Mouse (Mus musculus): ENCODE data around the gene Lrguk.

Gene Lrguk

GRCm38 (mm10) chr6:34149066-34149465, 119.8 kb downstream of the Lrguk start:
- no peak for DNase-seq

DNA sequence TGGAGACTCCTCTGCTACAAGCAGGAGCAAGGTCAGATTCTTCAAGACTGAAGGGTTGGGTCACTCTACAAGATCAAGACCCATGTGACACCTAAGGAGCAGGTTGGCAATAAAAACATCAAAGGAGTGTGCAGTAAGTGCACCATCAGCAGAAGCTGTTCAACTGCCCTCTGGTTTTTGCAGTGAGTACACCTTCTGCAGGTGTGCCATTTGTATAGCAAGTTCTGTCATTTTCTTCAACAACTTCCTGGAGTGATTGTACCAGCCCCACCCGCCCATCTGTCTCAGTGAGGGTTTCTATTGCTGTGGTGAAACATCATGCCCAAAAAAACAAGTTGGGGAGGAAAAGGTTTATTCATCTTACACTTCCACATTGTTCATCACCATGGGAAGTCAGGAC, 120.6 kb downstream of the Lrguk start:
- no peak for DNase-seq

GRCm38 (mm10) chr6:34153069-34154052, 124.1 kb downstream of the Lrguk start:
- DNase-seq, result peak in 1 of 2 experiments; percentile 57

- DNase-seq, result peak; percentile 64 to 69
These were observed 125.0 kb downstream of the Lrguk start for GRCm38 (mm10) chr6:34154202-34154601.

- peak; percentile 73 to 74 for DNase-seq
These were observed 126.0 kb downstream of the Lrguk start for GRCm38 (mm10) chr6:34155137-34155804.

- peak; percentile 47 to 64 for DNase-seq
These were observed 126.8 kb downstream of the Lrguk start for GRCm38 (mm10) chr6:34156057-34156456.

DNA sequence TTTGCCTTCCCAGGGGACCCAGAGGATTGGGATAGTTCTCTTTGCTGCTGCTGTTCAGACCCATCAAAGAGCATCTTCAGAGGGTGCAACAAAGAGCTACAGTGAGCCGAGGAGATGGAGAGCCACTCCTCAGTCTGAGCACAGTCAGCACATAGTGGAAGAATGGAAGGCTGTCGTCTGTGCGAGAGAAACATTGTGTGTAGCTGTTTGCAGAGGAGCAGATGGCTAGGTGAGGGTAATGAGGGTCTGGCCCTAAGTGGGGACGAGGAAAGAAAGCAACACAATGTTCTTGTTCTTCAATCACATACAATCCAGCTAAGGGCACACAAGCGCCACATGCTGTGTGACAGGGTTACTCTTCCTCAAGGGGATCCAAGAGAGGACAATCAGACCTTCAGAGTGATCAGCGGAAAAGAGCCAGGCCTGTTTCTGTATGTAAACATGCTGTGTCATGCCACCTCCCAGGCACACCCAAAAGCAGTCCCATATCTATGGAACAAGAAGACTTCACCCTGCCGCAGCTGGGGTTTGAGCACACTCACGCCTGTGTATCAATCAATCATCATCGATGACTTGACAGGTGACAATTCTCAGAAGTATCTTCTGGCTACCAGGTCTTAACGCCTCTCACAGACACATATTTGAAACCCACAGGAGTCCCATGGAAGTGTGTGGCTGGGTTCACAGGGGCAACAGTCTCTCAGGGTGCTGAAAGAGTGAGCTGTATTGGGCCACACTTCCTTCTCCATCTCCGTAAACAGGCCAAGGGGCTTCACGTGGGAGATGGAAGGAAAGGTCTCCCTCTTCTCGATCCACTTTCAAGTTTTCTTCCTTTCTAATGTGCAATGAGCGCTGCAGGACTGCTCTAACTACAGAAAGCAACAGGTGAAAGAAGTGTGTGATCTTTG, 127.8 kb downstream of the Lrguk start:
- no peak for DNase-seq

DNA sequence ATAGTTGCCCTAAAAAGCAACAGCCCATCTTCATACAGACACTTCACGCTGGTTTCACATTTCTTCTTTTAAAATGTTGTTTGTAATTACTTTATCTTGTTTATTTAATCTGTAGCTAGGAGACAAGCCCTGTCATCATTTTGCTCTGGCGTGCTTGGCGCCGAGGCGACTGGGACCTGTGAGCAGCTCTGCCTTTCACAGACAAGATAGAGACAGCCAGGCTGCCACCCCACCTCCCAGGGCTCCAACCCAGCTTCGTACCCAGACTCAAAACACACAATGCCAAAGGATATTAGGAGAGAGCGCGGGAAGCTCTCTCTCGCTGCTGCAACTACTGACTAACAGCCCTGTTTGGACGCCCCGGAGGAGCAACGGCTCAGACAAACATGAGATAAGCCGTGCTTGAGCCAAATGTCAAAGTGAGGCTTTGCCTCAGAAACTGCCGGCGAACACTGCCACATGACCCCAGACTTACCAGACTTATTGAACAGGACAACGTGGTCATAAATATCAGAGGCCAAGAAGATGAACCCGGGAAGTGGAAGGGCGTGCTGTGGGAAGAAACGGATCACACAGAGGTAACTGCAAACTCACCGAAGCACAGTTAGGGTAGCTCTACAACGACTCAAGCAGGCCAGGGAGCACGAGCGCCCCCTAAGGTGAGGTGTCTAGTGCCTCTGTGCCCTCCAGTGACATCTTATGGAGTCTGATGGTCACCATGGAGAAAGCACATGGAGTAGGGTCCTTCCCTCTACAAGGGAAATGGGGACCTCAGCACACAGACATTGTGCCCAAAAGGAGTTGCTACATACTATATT, 131.0 kb downstream of the Lrguk start:
- DNase-seq, result no peak

- DNase-seq, result no peak
These were observed 131.6 kb downstream of the Lrguk start for GRCm38 (mm10) chr6:34160816-34161310.

- peak; percentile 57 to 74 for DNase-seq
These were observed 132.3 kb downstream of the Lrguk start for GRCm38 (mm10) chr6:34161511-34161910.

- peak; percentile 54 to 67 for DNase-seq
These were observed 133.4 kb downstream of the Lrguk start for GRCm38 (mm10) chr6:34162607-34163006.

DNA sequence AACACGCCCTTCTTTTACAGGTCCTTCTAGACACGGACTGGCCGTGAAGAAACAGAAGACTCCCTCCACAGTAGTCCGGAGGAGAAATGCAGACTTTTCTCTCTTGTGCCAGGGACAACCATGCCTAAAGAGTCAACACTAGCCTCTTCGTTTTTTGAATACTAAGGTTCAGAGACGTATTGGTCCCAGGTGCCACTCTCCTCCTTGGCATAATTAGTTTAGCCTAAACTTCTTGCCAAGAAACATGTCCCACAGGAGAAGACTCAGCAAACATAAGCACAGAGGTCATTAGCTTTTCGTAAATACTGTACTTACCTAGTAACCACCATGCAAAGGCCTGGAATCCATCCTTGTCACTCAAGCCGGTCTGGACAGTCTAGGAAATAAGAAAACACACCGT, 133.8 kb downstream of the Lrguk start:
- no peak for DNase-seq

DNA sequence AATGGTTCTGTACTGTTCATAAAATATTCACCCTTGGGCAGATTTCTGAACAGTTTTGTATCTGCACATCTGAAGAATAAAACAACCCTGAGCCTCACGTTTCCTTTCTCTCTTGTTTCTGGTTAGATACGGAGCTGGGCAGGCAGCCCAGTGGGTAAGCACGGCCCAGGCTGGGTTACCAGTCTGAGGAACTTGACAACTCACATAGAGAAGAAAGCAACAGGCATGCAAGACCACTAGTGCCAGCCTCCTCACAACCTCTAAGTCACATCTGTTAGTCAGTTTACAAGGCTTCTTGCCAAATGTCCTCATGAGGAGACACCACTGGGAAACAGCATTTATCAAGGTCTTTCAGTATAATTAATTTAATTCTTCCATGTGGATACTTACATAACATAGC, 139.6 kb downstream of the Lrguk start:
- DNase-seq, result no peak

DNA sequence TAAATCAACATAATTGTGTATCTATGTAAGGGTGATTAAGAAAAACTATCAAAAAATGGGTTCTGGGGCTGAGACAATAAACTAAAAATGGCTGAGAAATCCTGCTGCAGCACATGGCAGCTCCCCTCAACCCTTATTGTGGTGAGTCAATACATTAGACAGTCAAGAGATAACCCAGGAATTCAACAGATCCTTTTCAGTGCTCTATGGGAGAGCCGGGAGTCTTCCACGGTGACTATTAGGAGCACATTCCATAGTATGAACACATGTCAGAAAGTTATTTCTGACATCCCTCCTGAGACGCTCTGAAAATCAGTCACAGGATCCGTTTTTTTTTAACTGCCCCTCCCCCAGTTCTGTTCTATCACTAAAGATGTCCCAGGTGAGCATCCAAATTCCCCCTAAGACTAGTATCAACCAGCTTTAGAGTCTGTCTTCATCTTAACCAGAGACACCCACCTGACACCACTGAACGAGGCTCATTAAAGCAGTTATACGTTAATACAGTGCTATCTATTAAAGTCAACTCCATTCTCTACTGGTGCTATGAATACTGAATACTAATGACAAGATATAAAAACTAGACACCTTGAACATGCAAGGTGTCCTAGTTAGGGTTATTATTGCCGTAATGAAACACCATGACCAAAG, 141.7 kb downstream of the Lrguk start:
- no peak for DNase-seq

DNA sequence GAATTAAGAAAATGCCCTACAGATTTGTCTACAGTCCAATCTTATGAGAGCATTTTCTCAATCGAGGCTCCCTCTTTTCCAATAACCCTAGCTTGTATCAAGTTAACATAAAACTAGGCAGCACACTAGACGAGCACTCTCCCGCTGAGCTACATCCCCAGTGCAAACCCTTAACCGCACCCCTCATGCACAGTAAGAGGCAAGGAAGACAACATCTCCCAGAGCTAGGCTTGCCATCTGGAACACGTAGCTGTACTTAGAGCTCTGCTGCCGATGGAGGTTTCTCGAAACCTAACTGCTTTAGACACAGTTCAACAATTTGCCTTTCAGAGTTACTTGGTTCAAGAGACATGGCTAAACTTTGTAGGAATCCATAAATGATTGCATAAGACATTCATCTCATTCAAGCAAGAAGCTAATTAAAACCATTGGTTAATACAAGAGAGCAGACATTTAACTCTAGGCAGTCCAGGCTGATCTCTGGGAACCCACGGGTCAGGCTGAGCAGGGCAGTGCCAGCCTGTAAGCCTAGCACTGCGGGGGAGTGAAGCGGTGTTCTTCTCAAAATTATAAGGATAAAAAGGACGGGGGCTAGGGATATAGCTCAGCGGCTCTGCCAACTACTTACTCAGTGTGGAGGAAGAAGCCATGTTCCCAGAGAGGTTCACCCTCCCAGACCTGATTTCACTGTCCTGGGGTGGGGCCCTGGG, 142.7 kb downstream of the Lrguk start:
- peak; percentile 47 to 53 for DNase-seq

DNA sequence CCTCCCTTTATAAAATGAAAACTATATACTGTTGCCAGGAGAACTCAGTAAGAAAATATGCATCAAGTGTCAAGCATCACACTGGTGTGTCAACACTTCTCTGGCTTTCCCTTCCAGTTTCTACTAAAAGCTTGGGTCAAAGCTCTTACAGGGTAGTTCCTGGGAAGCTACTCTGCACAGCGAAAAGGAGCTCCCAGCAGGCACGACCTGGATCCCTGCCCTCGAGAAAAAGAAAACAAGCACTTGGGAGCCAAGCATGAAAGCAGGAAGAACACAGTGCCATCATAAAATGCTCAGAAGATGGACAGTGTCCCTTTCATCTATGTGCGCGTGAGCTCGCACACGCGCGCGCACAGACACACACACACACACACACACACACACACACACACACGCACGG, 144.0 kb downstream of the Lrguk start:
- peak; percentile 48 to 62 for DNase-seq

GRCm38 (mm10) chr6:34174715-34175114, 145.5 kb downstream of the Lrguk start:
- no peak for DNase-seq

DNA sequence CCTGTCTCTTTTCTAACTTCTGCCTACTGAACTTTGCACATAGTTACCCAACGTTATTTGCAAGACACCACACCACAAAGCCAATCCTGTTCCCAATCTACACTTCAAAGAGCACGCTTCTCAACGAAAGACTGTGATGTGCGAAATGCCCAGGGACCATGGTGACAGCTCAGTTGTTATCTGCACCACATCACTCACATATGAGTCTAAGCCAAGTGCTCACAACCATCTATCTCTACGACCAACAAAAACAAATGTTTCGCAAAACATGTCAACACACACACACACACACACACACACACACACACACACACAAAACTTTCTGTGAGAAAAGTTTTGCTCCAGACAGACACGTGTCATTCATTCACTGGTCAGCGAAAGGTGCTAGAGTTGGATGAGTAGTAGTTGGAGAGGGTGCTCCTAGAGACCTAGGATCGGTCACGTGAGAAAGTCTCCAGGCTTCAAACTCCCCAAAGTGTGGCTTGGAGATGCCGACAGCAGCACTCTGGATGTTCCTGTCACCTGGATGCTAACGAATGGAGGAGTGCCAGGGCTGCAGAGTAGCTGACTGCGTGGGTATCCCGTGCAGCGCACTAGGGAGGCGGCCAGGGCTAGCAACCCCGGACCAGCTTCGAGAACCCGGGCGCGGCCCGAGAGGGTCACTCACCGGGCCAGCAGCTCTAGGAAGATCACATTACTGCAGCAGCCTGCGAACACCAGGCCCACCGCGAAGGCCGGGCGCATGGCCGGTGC, 147.0 kb downstream of the Lrguk start:
- peak; percentile 42 to 49 for DNase-seq

GRCm38 (mm10) chr6:34176864-34177247, 147.6 kb downstream of the Lrguk start, which contains the start of gene Slc35b4:
Slc35b4 (minus strand) TSS chr6:34177111.
- DNase-seq, result peak; percentile 96 to 98

- DNase-seq, result peak; percentile 69 to 92
These were observed 149.8 kb downstream of the Lrguk start for GRCm38 (mm10) chr6:34179007-34179406.
